Mouse (Mus musculus) C2C12 (cell line): ENCODE results near the gene Prnp. TPM values are rescaled to one million over a fixed set of nuclear protein-coding genes. Genes with fewer than 3 reads are reported as not detected.

Source experiments
- H3K27me3 ChIP-seq: one replicate; pipeline ENCODE4 v1.6.1; 2011; ENCODE audit not compliant: control insufficient read depth, insufficient read depth, insufficient read length
- H3K36me3 ChIP-seq: one replicate; pipeline ENCODE4 v1.6.1; 2011; ENCODE audit not compliant: control insufficient read depth, insufficient read depth
- H3K4me3 ChIP-seq: one replicate; pipeline ENCODE4 v1.5.1; 2011; ENCODE audit warnings: mild to moderate bottlenecking, control low read depth; ENCODE audit not compliant: poor library complexity, insufficient read depth, severe bottlenecking
- H3K79me2 ChIP-seq: one replicate; pipeline ENCODE4 v1.6.1; 2011; ENCODE audit not compliant: control insufficient read depth, insufficient read depth
- H3K79me3 ChIP-seq: one replicate; pipeline ENCODE4 v1.6.1; 2011; ENCODE audit warnings: low read depth, control low read depth
- H3ac ChIP-seq: one replicate; pipeline ENCODE3; 2011; ENCODE audit warnings: low read depth; ENCODE audit not compliant: control insufficient read depth, insufficient read length
- CEBPB ChIP-seq: IDR thresholded peaks from one replicate; pipeline ENCODE4 v1.6.1; 2011; ENCODE audit warnings: low read depth, mild to moderate bottlenecking, control low read depth, moderate library complexity
- CTCF ChIP-seq: IDR thresholded peaks from one replicate; pipeline ENCODE4 v1.5.1; 2011; ENCODE audit not compliant: control insufficient read depth, insufficient read depth, insufficient read length
- FOSL1 ChIP-seq: IDR thresholded peaks from one replicate; pipeline ENCODE4 v1.8.0; 2011; ENCODE audit warnings: mild to moderate bottlenecking, low read length; ENCODE audit not compliant: poor library complexity, insufficient read depth, severe bottlenecking
- MAX ChIP-seq: IDR thresholded peaks from one replicate; pipeline ENCODE4 v1.6.1; 2011; ENCODE audit warnings: mild to moderate bottlenecking, control low read depth
- MYOD1 ChIP-seq: IDR thresholded peaks from one replicate; pipeline ENCODE4 v1.6.1; 2011; ENCODE audit warnings: low read depth; ENCODE audit not compliant: control insufficient read depth, insufficient read length
- MYOG ChIP-seq: IDR thresholded peaks from one replicate; pipeline ENCODE4 v1.6.1; 2011; ENCODE audit not compliant: control insufficient read depth, insufficient read length; ENCODE audit errors: extremely low read depth
- USF1 ChIP-seq: IDR thresholded peaks from one replicate; pipeline ENCODE4 v1.6.1; 2011; ENCODE audit warnings: low read depth, mild to moderate bottlenecking, control low read depth, moderate library complexity
- polyA plus RNA-seq: library from polyadenylated mRNA; unstranded; fragments of >200 nt; fragmentation: generic; extraction: Trizol; gene quantifications from one replicate; pipeline ENCODE4 v1.2.1, GENCODE M21; 2012; ENCODE audit warnings: missing spikeins

Prnp gene
- polyA plus RNA-seq, 1 experiment: 50.1 TPM

DNA sequence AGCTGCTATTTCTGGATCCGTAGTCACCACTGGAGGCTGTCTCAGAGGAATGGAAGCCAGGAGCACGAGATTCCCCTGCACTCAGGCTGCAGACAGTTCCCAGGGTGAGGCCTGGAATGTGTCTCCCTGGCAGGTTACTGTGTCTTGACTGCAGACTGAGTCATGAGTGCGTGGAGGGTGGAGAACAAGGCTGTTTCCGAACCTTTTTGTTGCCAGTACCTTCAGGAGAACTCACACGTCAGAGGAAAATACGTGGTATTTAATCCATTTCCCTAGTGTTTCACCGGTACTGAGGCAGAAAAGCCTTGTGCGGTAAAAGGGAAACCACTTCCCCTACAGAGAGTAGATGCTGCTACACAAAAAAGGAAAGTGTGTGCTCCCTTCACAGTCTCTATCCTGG, 6.9 kb upstream of the Prnp start:
- no peak overlapping the region for H3ac ChIP-seq
- no peak overlapping the region for H3K4me3 ChIP-seq
- no peaks in the 10 kb centered on the region for H3K79me3 ChIP-seq
- no peaks in the 10 kb centered on the region for H3K36me3 ChIP-seq
- no peaks in the 10 kb centered on the region for H3K27me3 ChIP-seq
- TF ChIP-seq MAX (peak; percentile 81), CTCF (no peak), USF1 (no peak), FOSL1 (peak; percentile 53)
- no peaks in the 10 kb centered on the region for H3K79me2 ChIP-seq

DNA sequence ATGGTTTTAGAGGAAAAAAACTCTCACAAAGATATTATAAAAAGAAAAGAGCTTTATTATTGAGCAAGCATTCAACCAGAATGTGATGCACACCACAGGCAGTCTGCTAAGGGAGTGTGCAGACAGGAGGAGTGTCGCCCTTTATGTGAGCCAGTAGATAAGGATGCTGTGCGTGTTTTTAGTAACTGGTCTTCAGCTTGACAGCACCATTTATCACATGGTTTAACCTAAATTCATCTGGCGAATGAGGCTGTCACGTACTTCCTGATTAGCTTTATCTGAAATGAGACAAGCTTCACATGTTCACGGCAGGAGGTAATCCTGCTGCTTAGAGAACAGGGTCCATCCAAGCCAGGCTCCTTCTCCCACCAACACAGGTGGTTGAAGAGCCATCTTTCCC, 4.7 kb upstream of the Prnp start:
- no peaks in the 10 kb centered on the region for H3K27me3 ChIP-seq
- H3K4me3 ChIP-seq: no peak overlapping the region
- H3K79me3 ChIP-seq: no peaks in the 10 kb centered on the region
- no peak overlapping the region for H3ac ChIP-seq
- TF ChIP-seq FOSL1: no peak
- H3K79me2 ChIP-seq: peaks cover 2% of the 10 kb centered on the region
- no peaks in the 10 kb centered on the region for H3K36me3 ChIP-seq

DNA sequence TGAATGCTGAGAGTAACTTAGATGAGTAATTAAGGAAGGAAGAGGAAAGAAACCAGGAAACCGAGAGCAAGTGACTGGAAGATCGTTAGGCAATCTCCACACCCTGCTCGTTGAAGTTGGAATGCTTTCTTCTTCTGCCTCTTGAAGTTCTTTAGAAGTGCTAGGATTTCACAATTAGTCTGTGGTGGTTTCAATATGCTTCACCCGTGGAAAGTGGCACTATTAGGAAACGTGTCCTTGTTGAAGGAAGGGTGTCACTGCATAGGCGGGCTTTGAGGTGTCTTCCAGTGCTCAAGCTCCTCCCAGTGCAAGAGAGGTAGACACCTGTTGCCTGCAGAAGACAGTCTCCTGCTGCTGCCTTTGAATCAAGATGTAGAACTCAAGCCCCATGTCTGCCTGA, 4.0 kb upstream of the Prnp start:
- Histone ChIP-seq H3K79me3 (peaks cover 7% of the 10 kb centered on the region), H3K27me3 (no peaks in the 10 kb centered on the region), H3K36me3 (no peaks in the 10 kb centered on the region), H3K79me2 (peaks cover 10% of the 10 kb centered on the region), H3ac (no peak overlapping the region), H3K4me3 (no peak overlapping the region)
- TF ChIP-seq MAX: no peak
- TF ChIP-seq CTCF: no peak
- no peak for TF ChIP-seq MYOG
- TF ChIP-seq CEBPB: no peak
- no peak for TF ChIP-seq MYOD1
- TF ChIP-seq USF1: no peak
- no peak for TF ChIP-seq FOSL1

DNA sequence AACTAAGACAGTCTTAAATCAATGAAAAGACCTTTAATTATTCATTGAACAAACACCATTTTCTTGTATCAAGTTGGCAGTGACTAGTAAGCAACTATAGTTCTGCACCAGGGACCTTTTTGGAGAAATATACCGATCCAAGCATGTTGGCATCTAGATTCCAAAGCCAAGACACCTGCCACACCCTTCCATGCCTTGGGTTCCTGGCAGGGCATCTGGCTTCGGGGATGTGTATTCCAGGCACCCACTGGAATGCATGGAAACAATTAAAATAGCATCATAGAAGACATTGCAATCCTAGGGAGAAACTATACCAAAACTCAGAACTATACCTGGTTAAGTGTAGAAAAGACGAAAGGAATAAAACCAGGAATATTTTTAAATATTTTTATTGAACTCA, 3.5 kb upstream of the Prnp start:
- Histone ChIP-seq H3K27me3 (no peaks in the 10 kb centered on the region), H3K4me3 (no peak overlapping the region), H3K36me3 (no peaks in the 10 kb centered on the region), H3ac (no peak overlapping the region), H3K79me3 (peaks cover 11% of the 10 kb centered on the region), H3K79me2 (peaks cover 15% of the 10 kb centered on the region)
- no peak for TF ChIP-seq CTCF

DNA sequence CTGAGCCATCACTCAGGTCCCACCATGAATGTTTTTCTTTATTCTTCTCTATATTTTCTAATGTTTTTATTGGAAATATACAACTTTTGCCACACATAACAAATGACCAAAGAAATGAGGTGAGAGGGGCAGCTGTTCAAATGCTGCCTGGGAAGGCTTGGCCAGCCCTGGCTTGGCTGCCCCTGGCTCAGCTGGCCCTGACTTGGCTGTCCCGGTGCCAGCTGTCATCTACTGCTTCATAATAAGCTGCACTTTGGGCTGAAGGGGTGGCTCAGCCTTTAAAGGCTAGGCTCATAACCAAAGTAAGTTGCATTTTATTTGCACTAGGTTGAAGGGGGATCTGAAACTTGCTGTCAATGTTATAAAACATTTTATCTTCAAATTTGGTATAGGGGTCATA, 2.9 kb upstream of the Prnp start:
- Histone ChIP-seq H3K4me3 (no peak overlapping the region), H3K27me3 (no peaks in the 10 kb centered on the region), H3K36me3 (peaks cover 2% of the 10 kb centered on the region), H3K79me2 (peaks cover 20% of the 10 kb centered on the region), H3K79me3 (peaks cover 14% of the 10 kb centered on the region), H3ac (no peak overlapping the region)
- no peak for TF ChIP-seq MAX
- TF ChIP-seq FOSL1: no peak
- TF ChIP-seq CTCF: no peak
- TF ChIP-seq MYOG: no peak
- TF ChIP-seq MYOD1: no peak

DNA sequence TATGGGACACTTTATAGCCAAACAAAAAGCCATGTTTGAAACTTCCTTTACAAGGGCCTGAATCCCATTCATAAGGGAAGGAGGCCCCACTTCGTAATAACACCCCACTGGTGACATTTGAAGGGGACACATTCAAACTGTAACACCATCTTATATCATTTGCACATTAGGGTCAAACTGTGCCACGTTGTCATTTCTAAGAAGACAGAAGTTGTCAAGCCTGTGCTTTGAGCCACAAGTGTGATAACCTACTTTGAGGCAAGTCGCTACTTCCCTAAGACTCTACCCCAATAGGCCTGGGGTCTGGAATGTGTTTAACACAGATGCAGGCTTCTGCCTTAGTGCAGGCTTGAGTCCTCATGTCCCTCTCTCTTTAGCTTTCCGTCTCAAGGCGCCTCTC, 2.4 kb upstream of the Prnp start:
- H3K36me3 ChIP-seq: peaks cover 6% of the 10 kb centered on the region
- no peaks in the 10 kb centered on the region for H3K27me3 ChIP-seq
- no peak overlapping the region for H3ac ChIP-seq
- H3K79me3 ChIP-seq: peaks cover 16% of the 10 kb centered on the region
- no peak overlapping the region for H3K4me3 ChIP-seq
- TF ChIP-seq MYOG (no peak), CTCF (no peak), CEBPB (no peak), MAX (no peak), FOSL1 (no peak), USF1 (no peak), MYOD1 (no peak)
- peaks cover 25% of the 10 kb centered on the region for H3K79me2 ChIP-seq
